Mouse (Mus musculus) brown adipose tissue, adult 24 weeks (tissue): ENCODE results near the gene Dmpk. TPM values are rescaled to one million over a fixed set of nuclear protein-coding genes. Genes with fewer than 3 reads are reported as not detected.
A peak's percentile ranks its signal among the peaks of the same experiment; 100 is the strongest.

Experiments used
- H3K27ac ChIP-seq: fragments of 200-500 bp; replicated peaks from 2 replicates; pipeline ENCODE4 v1.5.1; 2012; ENCODE audit warnings: low read depth, mild to moderate bottlenecking, low read length
- H3K4me1 ChIP-seq: fragments of 200-500 bp; 2 replicates; pipeline ENCODE4 v1.6.1; 2012; ENCODE audit warnings: low read length, mixed read lengths; ENCODE audit not compliant: control insufficient read depth, insufficient read depth, insufficient read length
- H3K4me3 ChIP-seq: fragments of 200-500 bp; 2 replicates; pipeline ENCODE4 v1.5.1; 2012; ENCODE audit warnings: low read depth, mild to moderate bottlenecking, low read length, moderate library complexity; ENCODE audit not compliant: insufficient read depth
- polyA plus RNA-seq: library from polyadenylated mRNA; stranded (reverse); fragments of >200 nt; gene quantifications from 2 replicates; pipeline ENCODE4 v1.2.4, GENCODE M21; 2012; ENCODE audit not compliant: missing spikeins, insufficient read depth, insufficient read length

Dmpk gene
- polyA plus RNA-seq, 1 experiment = 72.5 TPM

DNA sequence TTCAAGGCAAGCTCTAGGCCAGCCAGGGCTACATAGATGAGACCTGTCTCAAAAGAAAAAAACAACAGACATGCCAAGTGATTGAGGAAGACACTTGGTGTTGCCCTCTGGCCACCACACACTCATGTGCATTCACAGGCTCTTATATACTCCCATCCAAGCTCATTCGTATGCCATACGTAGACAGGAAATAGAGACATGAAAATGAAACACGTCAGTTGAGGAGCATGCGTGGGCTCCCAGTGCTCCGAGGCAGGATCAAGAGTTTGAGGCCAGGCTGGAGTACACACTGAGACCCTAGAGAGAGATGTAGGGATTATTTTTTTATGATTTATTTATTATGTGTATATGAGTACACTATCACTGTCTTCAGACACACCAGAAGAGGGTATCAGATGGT is 45.7 kb downstream of the Dmpk start:
- H3K4me1 ChIP-seq = no peaks in the 10 kb centered on the region
- H3K27ac ChIP-seq = no peak overlapping the region
- H3K4me3 ChIP-seq = no peak overlapping the region

DNA sequence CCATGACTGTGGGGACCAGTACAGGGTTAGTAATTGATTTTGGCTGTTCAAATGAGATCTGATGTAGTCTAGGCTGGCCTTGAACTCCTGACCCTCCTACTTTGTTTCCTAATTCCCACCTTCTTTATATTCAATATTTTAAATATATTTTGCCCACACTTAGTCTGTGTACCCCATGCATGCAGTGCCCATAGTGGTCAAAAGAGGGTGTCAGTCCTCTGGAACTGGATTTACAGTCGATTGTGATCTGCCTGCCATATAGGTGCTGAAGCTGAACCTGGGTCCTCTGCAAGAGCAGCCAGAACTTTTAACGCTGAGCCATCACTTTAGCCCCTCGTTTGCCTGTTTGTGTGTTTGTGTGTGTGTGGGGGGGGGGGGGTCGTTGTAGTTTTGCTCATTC is 47.0 kb downstream of the Dmpk start:
- Histone ChIP-seq H3K4me1 (no peaks in the 10 kb centered on the region), H3K4me3 (peak overlapping the region; percentile 52), H3K27ac (peak overlapping the region; percentile 88)

DNA sequence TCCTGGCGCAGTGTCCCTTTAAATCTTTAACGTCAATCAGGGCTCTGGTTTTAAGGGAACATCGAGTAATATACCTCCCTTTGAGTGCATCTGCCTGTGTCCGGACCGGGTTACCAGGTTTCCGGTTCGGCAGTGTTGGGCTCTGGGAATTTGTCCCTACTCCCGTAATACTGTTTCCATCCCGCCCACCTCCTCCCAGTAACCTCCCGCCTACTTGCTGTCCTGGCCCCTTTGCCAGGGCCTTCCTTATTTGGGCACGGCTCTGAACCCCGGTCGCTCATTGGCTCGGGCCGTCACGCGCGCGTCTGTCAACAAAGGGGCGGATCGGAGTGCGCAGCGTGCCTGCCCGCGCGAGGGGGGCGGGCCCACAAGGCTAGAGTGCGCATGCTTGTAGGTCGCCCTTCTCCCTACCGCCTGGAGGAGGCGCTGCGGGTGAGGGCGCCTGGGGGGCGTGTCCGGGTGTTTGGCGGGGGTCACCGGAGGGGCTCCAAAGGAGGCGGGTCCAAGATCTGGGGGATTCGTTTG is 47.7 kb downstream of the Dmpk start:
- H3K4me3 ChIP-seq = peak overlapping the region; percentile 58
- H3K4me1 ChIP-seq = no peaks in the 10 kb centered on the region
- peak overlapping the region; percentile 88 for H3K27ac ChIP-seq

- Histone ChIP-seq H3K4me1 (no peaks in the 10 kb centered on the region), H3K27ac (no peak overlapping the region), H3K4me3 (no peak overlapping the region)
Measured at GRCm38 (mm10) chr7:19136168-19136567, 52.5 kb downstream of the Dmpk start.

DNA sequence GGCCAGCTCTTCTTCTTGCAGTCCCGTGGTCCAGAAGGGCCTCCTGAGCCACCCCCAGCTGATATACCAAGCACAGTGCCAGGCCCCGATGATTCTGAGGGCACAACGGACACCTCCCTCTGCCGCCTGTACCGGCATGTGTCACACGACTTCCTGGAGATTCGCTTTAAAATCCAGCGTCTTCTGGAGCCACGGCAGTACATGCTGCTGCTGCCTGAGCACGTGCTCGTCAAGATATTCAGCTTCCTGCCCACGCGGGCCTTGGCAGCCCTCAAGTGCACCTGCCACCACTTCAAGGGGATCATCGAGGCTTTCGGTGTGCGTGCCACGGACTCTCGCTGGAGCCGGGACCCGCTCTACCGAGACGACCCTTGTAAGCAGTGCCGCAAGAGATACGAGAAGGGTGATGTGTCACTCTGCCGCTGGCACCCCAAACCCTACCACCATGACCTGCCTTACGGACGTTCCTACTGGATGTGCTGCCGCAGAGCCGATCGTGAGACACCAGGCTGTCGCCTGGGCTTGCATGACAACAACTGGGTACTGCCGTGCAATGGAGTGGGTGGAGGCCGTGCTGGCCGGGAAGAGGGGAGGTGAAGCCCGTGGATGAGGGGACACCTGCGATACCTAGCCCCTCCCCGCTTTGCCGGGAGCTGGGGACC is 53.2 kb downstream of the Dmpk start:
- H3K4me1 ChIP-seq = no peaks in the 10 kb centered on the region
- no peak overlapping the region for H3K27ac ChIP-seq
- no peak overlapping the region for H3K4me3 ChIP-seq

DNA sequence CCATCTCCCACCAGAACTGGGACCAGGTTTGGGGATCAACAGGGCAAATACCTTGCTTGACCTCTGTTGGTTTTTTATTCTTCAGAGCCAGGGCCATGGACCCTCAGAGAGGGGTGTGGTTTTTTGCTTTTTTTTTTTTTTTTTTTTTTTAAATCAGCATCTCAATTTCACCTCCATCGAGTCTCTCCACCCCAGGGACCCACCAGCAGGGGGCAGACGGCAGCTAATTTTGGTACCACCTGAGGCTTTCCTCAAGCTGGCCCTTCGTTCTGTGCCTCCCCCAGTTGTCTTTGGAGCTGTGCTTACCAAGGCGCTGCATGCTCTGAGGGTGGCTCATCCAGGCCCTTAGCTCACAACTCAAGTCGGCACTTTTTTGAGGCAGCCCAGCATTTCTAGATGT is 53.7 kb downstream of the Dmpk start:
- Histone ChIP-seq H3K4me3 (no peak overlapping the region), H3K27ac (no peak overlapping the region)

More for the DNA sequence above, 53.7 kb downstream of the Dmpk start:
- H3K4me1 ChIP-seq = no peaks in the 10 kb centered on the region

Other genes with a start within 250 kb of the Dmpk start
- 1.6 and 2.0 TPM in 2 replicates for gene Mill2, start 243.9 kb upstream of the Dmpk start, polyA plus RNA-seq
- 2.0 and 2.8 TPM in 2 replicates for gene Pglyrp1, start 212.5 kb upstream of the Dmpk start, polyA plus RNA-seq
- gene Ccdc61, start 173.4 kb upstream of the Dmpk start, polyA plus RNA-seq = 4.4 and 6.3 TPM in 2 replicates
- 1.1 and 1.6 TPM in 2 replicates for gene Nova2, start 158.0 kb upstream of the Dmpk start, polyA plus RNA-seq
- gene Nanos2, start 96.4 kb upstream of the Dmpk start, polyA plus RNA-seq = not detected in 2 replicates
- 2.7 and 6.0 TPM in 2 replicates for gene Mypop, start 92.6 kb upstream of the Dmpk start, polyA plus RNA-seq
- 7.9 and 11.4 TPM in 2 replicates for gene Irf2bp1, start 79.8 kb upstream of the Dmpk start, polyA plus RNA-seq
- gene Foxa3, start 60.3 kb upstream of the Dmpk start, polyA plus RNA-seq = not detected in 2 replicates
- 28.1 and 42.9 TPM in 2 replicates for gene Sympk, start 59.5 kb upstream of the Dmpk start, polyA plus RNA-seq
- not detected in 2 replicates for gene Rsph6a, start 29.2 kb upstream of the Dmpk start, polyA plus RNA-seq
- gene Dmwd, start 7.6 kb upstream of the Dmpk start, polyA plus RNA-seq = 9.6 and 12.0 TPM in 2 replicates
- 6.2 and 7.1 TPM in 2 replicates for gene Six5, start 10.7 kb downstream of the Dmpk start, polyA plus RNA-seq
- gene Gm4969, start 34.5 kb downstream of the Dmpk start, polyA plus RNA-seq = not detected in 2 replicates
- gene Fbxo46, start 36.0 kb downstream of the Dmpk start, polyA plus RNA-seq = 1.7 and 3.3 TPM in 2 replicates
- gene Qpctl, start 65.4 kb downstream of the Dmpk start, polyA plus RNA-seq = 7.5 and 9.1 TPM in 2 replicates
- gene Snrpd2, start 65.9 kb downstream of the Dmpk start, polyA plus RNA-seq = 30.3 and 42.2 TPM in 2 replicates
- 0.44 TPM in 1 of 2 replicates, not detected in the other for gene Gipr, start 82.3 kb downstream of the Dmpk start, polyA plus RNA-seq
- gene Eml2, start 92.6 kb downstream of the Dmpk start, polyA plus RNA-seq = 7.7 and 9.2 TPM in 2 replicates
- 3.8 and 4.7 TPM in 2 replicates for gene Gpr4, start 128.7 kb downstream of the Dmpk start, polyA plus RNA-seq
- 28.9 and 29.2 TPM in 2 replicates for gene Opa3, start 144.5 kb downstream of the Dmpk start, polyA plus RNA-seq
- gene Vasp, start 188.0 kb downstream of the Dmpk start, polyA plus RNA-seq = 13.4 and 19.2 TPM in 2 replicates
- gene Ppm1n, start 196.2 kb downstream of the Dmpk start, polyA plus RNA-seq = not detected in 2 replicates
- gene Rtn2, start 198.8 kb downstream of the Dmpk start, polyA plus RNA-seq = 14.9 and 16.6 TPM in 2 replicates
- gene Fosb, start 226.2 kb downstream of the Dmpk start, polyA plus RNA-seq = 2.7 and 48.0 TPM in 2 replicates